In the genomic region with DNA sequence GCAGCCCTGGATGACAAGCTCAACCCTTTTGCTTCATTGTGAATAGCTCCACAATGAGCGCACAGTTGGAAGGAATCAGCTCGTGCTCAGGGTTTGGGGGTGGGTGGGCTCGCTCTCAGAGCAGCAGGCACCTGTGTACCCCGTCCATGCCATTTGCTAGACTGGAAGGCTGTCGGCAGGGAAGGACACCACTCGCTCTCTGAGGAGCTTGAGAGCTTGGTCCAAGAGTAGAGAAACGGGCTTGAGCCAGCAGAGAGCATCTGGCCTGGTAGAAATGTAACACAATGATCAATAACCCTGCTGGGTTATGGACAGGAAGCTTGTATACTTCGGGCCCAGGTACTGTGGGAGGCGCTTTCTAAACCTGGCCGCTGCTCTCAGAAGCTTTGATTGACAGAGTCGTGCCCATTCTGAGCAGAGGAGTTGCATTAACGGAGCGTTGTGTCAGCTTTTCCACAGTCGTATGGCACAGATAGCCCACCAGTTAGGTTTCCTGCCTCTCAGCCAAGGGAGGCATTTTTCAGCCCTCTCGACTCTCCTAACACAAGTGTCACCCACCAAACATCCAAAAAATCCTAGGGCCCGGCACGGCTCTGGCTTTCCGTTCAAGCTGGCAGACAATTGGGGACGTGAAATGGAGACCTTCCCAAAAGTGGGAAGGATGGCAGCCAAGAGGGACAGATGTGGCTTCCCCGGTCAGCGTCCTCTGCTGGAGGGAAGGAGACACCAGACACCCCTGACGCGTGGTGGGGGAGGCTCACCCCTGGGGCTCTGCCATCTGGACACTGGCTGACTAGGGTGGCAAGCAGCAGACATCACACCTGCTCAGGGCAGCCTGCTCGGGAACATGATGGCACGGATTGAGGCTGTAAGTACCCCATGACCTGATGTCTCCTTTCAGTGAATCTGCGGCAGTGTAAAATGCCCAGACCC, we compare ENCODE assay signal across 11 mouse cellular contexts.
DNase-seq lines count a peak whose midpoint lies in the region; ATAC-seq and TF ChIP-seq lines count a peak whose summit lies in the region.
"Had no signal": no experiment of that assay in that cellular context is flagged by ENCODE, and none has a peak within 500 bp of the region (broad histone marks: within the 10 kb centered on the region; RNA-seq: fewer than 3 reads in every experiment).

No protein-coding gene starts in this region.

- no peak for TF ChIP-seq EP300 in liver, postnatal 0 days (IDR thresholded peaks at IDR 0.05; ENCODE audit: low read depth)

- H3K9me3 ChIP-seq in liver, postnatal 0 days (ENCODE audit: low read length), result no peaks in the 10 kb centered on the region
- H3K9me3 ChIP-seq in kidney, embryonic 16.5 days (ENCODE audit: low read length), result no peaks in the 10 kb centered on the region
- H3K9me3 ChIP-seq: G1E; limb, embryonic 12.5 days had no signal

- no peak overlapping the region for H3K27ac ChIP-seq in liver, postnatal 0 days (ENCODE audit: low read depth)
- no peak overlapping the region for H3K27ac ChIP-seq in kidney, embryonic 16.5 days (ENCODE audit: low read length)
- H3K27ac ChIP-seq: limb, embryonic 12.5 days; stomach, postnatal 0 days had no signal

- no peak overlapping the region for H3K4me3 ChIP-seq in liver, postnatal 0 days (ENCODE audit: low read depth, low read length)
- H3K4me3 ChIP-seq in kidney, embryonic 16.5 days (ENCODE audit: low read length), result no peak overlapping the region
- H3K4me3 ChIP-seq: limb, embryonic 12.5 days had no signal

- H3K4me2 ChIP-seq in liver, postnatal 0 days (ENCODE audit: low read depth, low read length), result no peak overlapping the region
- H3K4me2 ChIP-seq in kidney, embryonic 16.5 days (replicated peaks; ENCODE audit: low read depth, low read length), result no peak overlapping the region
- H3K4me2 ChIP-seq: limb, embryonic 12.5 days had no signal

- peak; percentile 70 for ATAC-seq in liver, postnatal 0 days
- no peak for ATAC-seq in kidney, embryonic 16.5 days (ENCODE audit: low FRiP score, low TSS enrichment)

- intact Hi-C loops in gastrocnemius, postnatal 36 days (cut with DNase I), result no loop called here

- no peak for TF ChIP-seq CTCF in liver, postnatal 0 days (IDR thresholded peaks at IDR 0.05; ENCODE audit: low read depth)

- H3K27me3 ChIP-seq in liver, postnatal 0 days (ENCODE audit: insufficient read depth, low read length), result no peaks in the 10 kb centered on the region
- H3K27me3 ChIP-seq in kidney, embryonic 16.5 days (ENCODE audit: insufficient read depth, low read length), result no peaks in the 10 kb centered on the region
- H3K27me3 ChIP-seq: limb, embryonic 12.5 days had no signal

- DNase-seq in lung, postnatal 10 days, result peak; percentile 54
- DNase-seq in lung, adult 18-20 months, result no peak
- peak; percentile 60 to 73 for DNase-seq in cerebellum, postnatal 25 days
- peak; percentile 57 to 80 for DNase-seq in gastrocnemius, postnatal 36 days
- DNase-seq in liver, postnatal 0 days, result no peak
- DNase-seq in kidney, adult 11 months, result no peak
- DNase-seq in kidney, postnatal 36 days, result no peak

- H3K9ac ChIP-seq in liver, postnatal 0 days (replicated peaks), result no peak overlapping the region
- H3K9ac ChIP-seq in kidney, embryonic 16.5 days (replicated peaks; ENCODE audit: low read length), result no peak overlapping the region
- H3K9ac ChIP-seq: limb, embryonic 12.5 days had no signal

- no peaks in the 10 kb centered on the region for H3K4me1 ChIP-seq in liver, postnatal 0 days (ENCODE audit: insufficient read depth)
- H3K4me1 ChIP-seq in kidney, embryonic 16.5 days (ENCODE audit: insufficient read depth, low read length), result no peaks in the 10 kb centered on the region
- H3K4me1 ChIP-seq: limb, embryonic 12.5 days had no signal

- WGBS in liver, postnatal 0 days (ENCODE audit: insufficient replicate concordance), result 79% methylated on average over 26 of the region's 26 CpGs
- WGBS in kidney, embryonic 16.5 days, result 81% methylated on average over 26 of the region's 26 CpGs

- H3K36me3 ChIP-seq in liver, postnatal 0 days (replicated peaks; ENCODE audit: insufficient read depth, low read length), result no peaks in the 10 kb centered on the region
- H3K36me3 ChIP-seq in kidney, embryonic 16.5 days (ENCODE audit: insufficient read depth, low read length), result no peaks in the 10 kb centered on the region
- H3K36me3 ChIP-seq: G1E; limb, embryonic 12.5 days had no signal

Comparison
In these comparisons a context has a peak if more than half of its experiments do, and no peak if none do; other contexts are left out.
1. DNase-seq: peak in lung, postnatal 10 days (single experiment), cerebellum, postnatal 25 days (2 of 2) and gastrocnemius, postnatal 36 days (2 of 2); none in lung, adult 18-20 months (0 of 2), liver, postnatal 0 days (single experiment), kidney, adult 11 months (single experiment) and kidney, postnatal 36 days (0 of 2).